Mouse (Mus musculus) neutrophil, adult 5-6 weeks (primary cell): ENCODE measurements around the gene Carns1. TPM values are rescaled to one million over a fixed set of nuclear protein-coding genes. Genes with fewer than 3 reads are reported as not detected.

Source experiments
- ATAC-seq: fragments of 151-379, 151-347 bp; 2 replicates; pipeline ENCODE4 v1.8.0; 2017; ENCODE audit warnings: mild to moderate bottlenecking, moderate TSS enrichment; ENCODE audit not compliant: insufficient number of reproducible peaks, poor library complexity, low FRiP score, severe bottlenecking; ENCODE audit errors: extremely low read depth
- total RNA-seq: library from RNA; stranded (forward); fragments of 200-1000 nt; gene quantifications from 2 replicates; pipeline ENCODE4 v1.2.3, GENCODE M21; 2017

Gene Carns1
- total RNA-seq, 1 experiment from 2014 or later = 99.3 TPM

DNA sequence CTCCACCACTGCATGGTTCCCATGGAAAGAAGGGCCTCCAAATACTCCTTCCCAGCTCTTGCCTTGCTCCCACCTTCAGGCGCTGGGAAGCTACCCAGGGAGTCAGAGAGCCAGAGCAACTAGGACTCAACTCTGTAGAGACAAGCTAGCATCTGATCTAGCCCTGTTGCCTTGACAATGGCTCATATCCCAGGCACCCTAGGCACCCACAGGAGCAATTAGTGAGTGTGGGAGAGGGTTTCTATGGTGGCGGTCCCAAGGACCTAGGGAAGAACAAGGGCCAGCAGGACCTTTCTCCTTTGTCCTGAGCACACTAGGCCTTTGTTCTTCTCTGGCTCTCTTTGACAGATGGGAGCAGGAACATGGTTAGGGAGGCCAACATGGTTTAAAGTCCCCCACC lies 8.4 kb upstream of the Carns1 start:
- ATAC-seq = no peak

DNA sequence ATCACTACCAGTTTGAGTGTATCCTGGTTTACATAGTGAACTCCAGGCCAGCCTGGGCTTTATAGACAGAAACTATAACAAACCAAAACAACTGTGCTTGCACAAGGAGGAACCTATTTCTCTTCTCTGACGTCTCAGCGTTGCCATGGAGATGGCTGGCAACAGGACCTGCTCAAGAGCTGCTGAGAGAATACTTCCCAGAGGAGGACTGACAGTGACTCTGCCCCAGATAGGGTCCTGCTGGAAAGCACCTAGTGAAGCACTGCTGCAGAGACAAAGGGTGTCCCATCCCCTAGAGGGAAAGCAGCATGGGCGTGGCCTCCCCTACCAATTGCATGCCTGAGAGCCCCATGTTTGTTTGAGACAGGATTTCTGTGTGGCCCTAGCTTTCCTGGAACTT lies 6.6 kb upstream of the Carns1 start:
- ATAC-seq = peak; percentile 81

DNA sequence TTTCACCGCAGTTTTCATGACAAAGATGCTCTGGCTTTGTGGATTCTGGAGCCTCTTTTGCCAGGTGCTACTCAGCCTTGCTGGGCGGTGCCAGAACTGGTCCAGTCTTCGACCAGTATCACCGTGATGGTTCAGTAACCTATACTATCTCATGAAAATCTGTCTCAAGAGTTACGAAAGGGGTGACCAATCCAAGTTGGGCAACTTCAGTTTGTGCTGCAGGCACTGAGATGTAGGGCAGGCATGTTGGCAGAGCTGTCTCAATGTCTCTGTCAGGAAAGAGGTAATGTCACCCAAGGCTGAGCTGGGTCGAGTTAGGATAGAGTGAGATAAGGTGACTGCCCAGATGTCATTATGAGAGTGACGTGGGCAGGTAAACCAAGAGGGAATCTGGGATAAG lies 5.1 kb upstream of the Carns1 start:
- ATAC-seq = 0 out of 2 replicates have a peak, but pooled peaks have one; percentile 6

DNA sequence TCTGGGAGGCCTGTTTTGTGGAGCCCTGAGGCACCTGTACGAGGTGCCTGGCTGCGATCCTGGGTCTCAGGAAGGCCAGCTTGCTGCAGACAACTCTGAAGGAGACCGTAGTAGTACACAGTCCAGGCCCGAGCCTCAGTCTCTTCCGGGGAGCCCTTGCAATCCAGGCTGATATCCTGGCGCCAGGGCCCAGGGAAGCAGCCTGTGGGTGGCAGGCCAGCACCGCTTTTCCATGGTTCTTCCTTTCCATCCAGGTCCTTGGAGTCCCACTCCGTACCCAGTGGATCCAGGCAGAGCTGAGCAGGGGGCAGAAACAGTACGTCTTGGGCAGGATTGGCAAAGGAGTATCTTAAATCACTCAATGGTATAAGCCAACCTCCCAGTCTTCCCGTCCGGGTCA lies 2.4 kb downstream of the Carns1 start:
- ATAC-seq = no peak

DNA sequence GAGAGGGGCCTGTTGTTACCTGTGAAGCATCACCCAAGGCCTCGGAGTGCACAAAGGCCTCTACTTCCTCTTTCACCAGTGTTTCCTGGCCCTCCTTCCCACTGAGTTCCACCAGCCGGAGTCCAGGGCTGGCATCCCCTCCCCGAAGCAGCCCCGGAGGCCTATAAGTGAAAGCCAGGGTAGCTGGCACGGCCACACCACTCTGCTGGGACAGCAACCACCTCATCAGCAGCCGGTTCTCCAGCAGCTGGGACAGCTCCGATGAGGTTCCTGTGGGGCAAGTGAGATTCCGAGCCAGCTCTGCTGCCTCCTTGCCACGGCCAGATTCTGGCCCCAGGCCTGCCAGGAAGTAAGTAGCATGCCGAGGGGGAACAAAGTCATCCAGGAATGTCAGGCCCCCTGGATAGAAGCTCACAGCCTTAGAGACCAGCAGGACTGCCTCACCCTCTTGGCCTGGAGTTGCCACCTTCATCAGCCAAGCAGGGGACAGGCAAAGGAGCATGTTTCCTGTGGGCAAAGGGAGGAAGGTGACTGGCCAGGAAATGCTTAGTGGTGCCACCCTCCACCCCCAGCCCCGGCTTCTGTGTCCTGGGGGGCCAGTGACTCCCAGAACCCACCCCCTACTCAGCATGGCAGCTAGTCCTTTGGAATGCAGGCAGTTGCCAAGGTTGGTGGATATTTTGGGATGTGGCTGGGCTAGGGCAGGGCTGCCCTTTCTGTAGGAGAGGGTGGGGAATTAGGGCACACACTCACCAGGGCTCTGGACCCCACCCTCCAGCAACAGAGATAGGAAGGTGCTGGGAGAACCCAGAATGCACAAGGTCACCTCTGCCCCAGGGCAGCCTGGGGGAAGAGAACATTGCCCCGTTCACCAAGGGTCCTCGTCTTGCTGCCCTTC lies 3.6 kb downstream of the Carns1 start:
- peak; percentile 27 for ATAC-seq

DNA sequence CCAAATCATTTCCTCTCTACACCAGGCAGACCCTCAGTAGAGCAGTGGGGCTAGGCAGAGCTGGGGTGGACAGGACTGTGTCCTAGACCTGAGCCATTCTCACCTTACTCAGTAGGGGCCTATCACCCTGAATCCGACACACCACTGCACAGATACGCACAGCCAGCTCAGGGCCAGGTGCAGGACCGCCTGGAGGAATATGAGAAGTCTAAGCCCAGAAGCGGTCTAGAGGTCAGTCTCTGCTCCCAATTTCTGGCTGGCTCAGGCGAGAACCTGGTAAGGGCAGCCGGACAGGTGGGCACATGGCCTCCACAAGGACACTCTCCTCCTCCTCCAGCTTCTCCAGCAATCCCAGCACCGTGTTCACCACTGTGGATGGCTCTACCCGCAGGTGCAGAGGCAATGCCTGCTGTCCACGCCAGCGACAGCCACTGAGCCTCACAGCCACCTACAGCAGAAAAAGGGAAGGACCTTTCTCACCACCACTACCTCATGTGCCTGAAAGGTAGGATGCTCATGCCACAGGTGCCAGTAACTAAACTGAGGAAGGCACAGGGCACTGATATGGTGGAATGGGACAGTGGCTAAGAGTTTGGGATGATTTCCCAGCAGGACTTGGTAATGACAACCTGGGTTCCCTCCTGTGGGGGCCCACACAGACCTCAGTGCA lies 4.4 kb downstream of the Carns1 start:
- no peak for ATAC-seq

DNA sequence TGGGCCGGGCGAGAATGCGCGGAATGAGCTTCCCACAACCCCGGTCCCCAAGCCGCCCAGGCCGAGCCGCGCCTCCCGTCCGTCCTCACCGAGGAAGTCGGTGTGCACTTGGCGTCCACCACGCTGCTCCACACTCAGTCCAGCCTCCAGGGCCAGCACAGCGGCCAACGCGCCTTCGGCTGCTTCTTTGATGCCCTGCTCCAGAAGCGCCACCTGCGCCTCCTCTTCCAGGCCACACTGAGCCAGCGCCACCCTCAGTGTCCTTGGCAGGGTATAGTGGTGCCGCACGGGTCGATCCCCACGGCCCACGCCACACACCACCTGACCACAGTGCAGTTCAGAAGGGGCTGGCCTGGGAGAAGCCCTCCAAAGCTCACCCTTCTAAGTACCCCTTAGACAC lies 5.5 kb downstream of the Carns1 start:
- no peak for ATAC-seq

DNA sequence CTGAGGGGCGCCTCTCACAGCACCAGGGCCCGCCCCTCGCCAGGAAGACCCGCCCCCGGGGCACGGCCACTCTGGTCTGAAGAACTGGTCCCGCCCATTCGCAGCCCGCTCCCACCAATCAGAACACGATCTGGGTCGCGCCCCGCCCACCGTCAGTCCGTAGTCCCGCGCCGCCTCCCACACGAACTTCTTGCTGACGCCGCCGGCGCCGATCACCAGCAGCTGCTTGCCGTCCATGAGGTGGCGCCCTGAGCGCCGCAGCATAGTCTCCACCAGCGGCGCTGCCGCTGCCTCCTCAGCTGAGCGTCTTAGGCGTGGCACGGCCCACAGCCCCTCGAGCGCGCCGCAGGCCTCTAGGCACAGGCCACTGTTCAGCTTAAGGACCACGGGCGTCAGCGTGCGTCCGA lies 5.9 kb downstream of the Carns1 start:
- ATAC-seq = peak; percentile 90

DNA sequence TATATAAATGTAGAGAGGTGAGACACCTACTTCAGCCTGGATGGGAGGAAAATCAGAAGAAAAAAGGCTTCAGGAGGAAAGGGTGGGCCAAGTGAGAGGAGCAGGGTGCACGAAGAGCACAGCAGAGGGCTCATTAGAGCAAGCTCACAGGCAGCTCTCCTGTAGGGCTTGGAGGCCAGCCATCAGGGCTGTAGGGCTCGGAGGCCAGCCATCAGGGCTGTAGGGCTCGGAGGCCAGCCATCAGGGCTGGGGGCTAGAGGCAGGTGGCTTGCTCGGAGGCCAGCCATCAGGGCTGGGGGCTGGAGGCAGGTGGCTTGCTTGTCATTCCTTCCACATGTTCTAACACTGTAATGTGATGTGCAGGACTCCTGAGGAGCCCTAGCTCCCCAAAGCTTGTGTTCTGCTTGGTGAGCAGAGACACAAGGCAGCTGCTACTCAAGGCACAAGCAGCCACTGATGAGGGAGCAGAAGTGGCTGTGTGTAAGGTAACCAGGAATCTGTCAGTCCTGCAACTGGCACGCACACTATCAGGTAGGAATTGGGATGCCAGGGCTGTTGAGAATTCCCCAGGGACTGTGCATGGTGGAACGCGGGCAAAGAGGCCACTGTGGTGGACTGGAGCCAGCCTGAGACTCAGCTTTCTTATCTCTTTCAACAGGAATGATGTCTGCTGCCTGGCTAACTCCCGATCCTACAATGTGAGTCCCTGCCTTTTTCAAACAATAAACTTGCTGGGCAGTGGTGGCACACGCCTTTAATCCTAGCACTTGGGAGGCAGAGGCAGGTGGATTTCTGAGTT lies 8.4 kb downstream of the Carns1 start:
- no peak for ATAC-seq

DNA sequence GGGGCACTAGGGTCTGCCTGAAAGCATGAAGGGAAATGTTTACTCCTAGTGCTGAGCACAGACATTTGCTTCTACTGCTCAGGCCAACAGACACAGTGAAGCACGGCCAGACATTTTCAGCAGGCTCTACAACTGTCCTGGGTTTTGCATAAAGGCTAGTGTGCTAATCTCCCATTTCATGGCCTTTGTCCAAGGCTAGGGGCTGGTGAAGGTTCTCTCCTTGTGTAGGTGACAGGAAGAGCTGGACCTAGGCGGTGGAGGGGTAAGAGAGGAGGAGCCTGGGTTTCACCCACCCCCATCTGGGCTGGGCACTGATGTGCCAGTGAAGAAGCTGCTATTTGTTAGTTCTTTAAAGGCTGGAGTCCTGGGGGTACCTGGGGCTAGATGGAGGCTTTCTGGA lies 10.6 kb downstream of the Carns1 start:
- ATAC-seq = no peak

DNA sequence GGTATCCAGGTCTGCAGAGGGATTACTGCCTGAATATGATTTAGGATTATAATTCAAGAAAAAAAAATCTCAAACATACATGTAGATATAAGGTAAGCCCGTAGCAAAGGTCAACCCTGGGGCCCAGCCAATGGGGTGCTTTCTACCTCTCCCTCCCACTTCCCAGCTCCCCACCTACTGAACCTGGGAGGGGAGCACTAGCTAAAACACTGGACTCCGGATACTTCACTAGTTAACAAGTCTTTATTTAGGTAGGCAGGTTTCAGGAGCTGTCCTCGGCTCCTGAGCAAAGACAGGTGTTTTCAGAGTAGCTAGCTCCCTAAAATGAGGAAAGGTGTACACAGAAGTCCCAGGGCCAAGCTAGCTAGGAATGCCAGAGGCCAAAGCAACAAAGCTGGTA lies 11.2 kb downstream of the Carns1 start:
- ATAC-seq = no peak

DNA sequence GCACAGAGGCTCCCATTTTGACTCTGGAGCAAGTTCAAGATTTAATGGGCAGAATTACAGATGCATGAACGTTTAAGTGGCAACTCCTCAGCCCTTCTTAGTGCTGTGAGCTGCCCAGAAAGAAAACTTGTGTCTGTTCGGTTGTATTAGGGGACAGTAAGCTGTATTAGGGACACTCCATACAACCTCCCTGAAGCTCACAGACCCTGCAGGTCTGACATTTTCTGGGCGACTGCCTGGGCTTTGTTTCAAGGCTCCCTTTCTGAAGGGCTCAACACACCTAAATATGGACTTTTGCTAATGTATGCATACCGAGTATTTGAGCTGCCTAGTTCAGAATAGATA lies 11.8 kb downstream of the Carns1 start:
- no peak for ATAC-seq

DNA sequence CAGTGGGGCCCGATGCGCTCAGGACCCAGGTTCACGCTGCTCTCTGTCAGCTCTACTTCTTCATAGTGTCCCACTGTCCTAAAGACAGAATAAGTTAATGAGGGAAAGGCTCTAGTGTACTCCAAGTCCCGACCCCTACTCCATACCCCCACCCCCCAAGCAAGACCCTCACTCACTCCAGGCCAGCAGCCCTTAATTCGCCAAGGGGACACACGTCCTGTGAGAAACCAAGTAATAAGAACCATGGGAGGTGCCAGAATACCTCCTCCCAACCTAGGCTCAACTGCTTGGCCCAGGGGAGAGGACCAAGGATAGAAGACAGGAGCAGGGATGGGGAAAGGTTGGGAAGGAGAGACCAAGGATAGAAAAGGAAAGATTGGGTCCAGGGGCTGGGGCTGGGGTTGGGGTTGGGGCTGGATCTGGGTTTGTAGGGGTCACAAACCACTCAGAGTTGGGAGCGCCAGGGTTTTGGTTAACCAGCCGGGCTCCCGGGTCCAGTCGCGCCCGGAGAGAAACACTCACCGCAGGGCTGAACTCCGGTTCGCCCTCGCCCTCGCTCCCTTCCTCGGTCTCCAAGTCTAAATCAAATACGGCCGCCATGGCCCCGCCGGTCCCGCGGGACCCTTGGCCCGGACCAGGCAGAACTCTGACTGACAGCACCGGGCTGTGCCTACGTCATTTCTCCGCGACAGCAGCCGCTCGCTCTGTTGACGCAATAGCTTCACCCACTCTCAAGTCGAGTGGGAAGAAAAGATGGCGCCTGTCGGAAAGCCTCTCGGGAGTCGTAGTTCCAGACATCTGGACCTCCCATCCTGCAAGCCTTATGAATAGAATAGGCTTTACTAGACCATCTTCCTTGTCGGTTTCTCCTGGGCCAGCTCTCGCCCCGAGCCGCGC lies 12.4 kb downstream of the Carns1 start, which contains the start of gene Rps6kb2:
TSS of gene Rps6kb2 (minus strand) at position 709 of the 897 bp plus-strand sequence.
- ATAC-seq = peak; percentile 87

DNA sequence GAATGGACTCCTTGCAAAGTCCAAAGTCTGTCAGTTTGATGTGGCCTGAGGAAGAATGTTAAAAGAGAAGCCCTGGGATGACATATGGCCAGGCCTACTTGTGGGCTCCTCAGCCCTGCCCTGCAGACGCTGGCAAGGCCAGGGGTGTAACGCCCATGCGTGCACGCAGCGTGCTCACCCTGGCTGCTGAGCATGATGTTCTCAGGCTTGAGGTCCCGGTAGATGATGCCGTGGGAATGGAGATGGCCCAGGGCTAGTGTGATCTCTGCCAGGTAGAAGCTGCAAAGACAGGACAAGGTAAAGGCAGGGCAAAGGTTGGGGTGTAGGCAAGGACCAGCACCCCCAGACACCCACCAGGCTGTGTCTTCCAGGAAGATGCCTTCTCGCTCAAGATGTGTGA lies 16.2 kb downstream of the Carns1 start:
- ATAC-seq = no peak

DNA sequence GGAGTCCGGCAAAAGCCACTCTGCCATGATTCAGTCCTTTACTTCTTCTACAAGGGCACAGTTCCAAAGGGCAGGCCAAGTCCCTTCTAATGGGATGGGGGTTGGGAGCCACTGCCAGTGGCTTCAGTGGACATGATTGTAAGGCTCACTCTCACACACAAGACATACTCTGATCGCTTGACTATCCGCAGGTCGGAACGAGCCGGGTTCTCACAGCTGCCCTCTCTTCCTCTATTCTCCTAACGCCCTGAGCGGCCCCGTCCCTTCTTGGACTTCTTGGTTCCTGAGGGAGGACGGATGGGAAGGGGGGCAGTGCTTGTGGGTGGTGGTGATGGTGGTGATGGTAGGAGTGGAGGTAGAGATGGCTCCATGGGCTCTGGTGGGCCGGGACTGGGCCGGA lies 18.5 kb downstream of the Carns1 start:
- no peak for ATAC-seq

DNA sequence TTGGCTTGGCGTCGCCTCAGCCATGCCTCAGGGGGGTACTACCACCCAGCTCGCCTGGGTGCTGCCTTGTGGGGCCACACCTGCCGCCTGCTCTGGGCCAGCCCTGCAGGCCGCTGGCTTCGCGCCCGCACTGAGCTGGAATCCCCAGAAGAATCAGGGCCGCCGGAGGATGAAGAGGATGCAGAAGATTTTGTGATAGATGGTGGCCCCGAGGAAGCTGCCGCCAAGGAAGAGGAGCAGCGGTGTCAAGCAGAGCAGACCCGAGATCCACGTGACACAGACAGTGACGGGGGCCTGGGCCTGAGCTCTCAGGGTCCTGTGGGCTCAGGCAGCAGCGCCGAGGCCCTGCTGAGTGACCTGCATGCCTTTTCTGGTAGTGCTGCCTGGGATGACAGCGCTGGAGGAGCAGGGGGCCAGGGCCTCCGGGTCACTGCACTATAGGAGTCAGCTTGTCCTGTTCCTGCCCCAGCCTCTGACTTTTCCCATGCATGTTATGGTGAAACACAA lies 19.2 kb downstream of the Carns1 start:
- ATAC-seq = no peak

DNA sequence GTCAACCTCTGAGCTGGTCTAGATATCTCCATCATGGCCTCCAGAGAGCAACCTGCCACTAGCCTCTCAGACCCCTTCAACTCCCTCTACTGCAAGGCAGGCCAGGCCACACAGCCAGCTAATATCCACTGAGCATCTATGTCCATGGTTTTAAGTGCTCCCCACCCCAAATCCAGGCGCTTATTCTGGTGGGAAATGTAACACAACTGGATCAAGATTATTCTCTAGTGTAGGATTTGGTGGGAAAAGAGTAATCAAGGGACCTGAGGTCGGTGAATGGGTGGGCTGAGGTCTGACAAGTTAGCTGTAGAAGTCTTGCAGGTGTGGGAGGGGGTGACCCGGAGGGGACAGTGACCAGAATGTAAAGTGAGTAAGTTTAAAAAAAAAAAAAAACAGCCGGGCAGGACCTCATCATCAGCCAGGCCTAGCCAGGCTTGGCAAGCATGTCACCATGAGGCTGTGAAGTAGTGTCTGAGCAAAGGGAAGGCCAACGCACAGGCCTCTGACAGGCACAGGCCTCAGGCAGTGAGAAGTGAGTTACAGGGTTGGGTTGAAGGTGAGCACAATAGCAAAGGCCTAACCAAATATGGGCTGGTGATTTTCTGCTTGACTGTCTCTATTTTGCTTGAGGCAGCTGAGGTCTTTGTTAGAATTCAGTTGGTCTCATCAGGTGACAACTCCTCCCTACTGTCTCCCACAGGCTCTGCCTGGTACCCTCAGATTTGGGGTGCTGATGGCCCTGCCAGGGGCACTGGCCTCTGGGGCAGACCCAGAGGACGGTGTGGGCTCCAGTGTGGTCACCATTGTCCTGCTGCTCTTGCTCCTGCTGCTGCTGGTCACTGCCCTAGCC lies 19.8 kb downstream of the Carns1 start:
- peak; percentile 40 for ATAC-seq
